Mouse (Mus musculus) liver, postnatal 0 days (tissue): ENCODE results near the gene Fam234a. TPM values are rescaled to one million over a fixed set of nuclear protein-coding genes. Genes with fewer than 3 reads are reported as not detected.

Experiments
- ATAC-seq: fragments of 200-750 bp; cut with Nextera tagmentation; 2 replicates; pipeline ENCODE4 v1.8.0; 2017; ENCODE audit warnings: mild to moderate bottlenecking, moderate library complexity
- DNase-seq: peaks from one replicate; pipeline ENCODE4 v3.0.0-alpha.2; 2016
- H3K27ac ChIP-seq: fragments of 300-500 bp; sonication (generic); 2 replicates; pipeline ENCODE4 v1.5.1; 2014; ENCODE audit warnings: antibody characterized with exemption, moderate library complexity, mild to moderate bottlenecking, low read depth
- H3K27me3 ChIP-seq: fragments of 300-500 bp; sonication (generic); 2 replicates; pipeline ENCODE4 v1.6.1; 2014; ENCODE audit warnings: low read length, control low read depth, mixed read lengths; ENCODE audit not compliant: insufficient read depth
- H3K36me3 ChIP-seq: fragments of 300-500 bp; sonication (generic); replicated peaks from 2 replicates; pipeline ENCODE4 v1.6.1; 2014; ENCODE audit warnings: mild to moderate bottlenecking, control low read depth, low read length, moderate library complexity, mixed read lengths; ENCODE audit not compliant: insufficient read depth
- H3K4me1 ChIP-seq: fragments of 300-500 bp; sonication (generic); 2 replicates; pipeline ENCODE4 v1.6.1; 2014; ENCODE audit warnings: antibody characterized with exemption, mild to moderate bottlenecking, control low read depth; ENCODE audit not compliant: insufficient read depth
- H3K4me2 ChIP-seq: fragments of 300-500 bp; sonication (generic); 2 replicates; pipeline ENCODE4 v1.6.1; 2014; ENCODE audit warnings: low read depth, mild to moderate bottlenecking, low read length, moderate library complexity, mixed read lengths
- H3K4me3 ChIP-seq: fragments of 300-500 bp; sonication (generic); 2 replicates; pipeline ENCODE4 v1.5.1; 2014; ENCODE audit warnings: low read depth, low read length
- H3K9ac ChIP-seq: fragments of 300-500 bp; sonication (generic); replicated peaks from 2 replicates; pipeline ENCODE4 v1.6.1; 2014; ENCODE audit warnings: mild to moderate bottlenecking, moderate library complexity
- H3K9me3 ChIP-seq: fragments of 300-500 bp; sonication (generic); 2 replicates; pipeline ENCODE4 v1.6.1; 2016; ENCODE audit warnings: mild to moderate bottlenecking, control low read depth, low read length, mixed read lengths
- CTCF ChIP-seq: sonication (generic); IDR thresholded peaks from 2 replicates; pipeline ENCODE4 v1.5.1; 2016; ENCODE audit warnings: antibody characterized with exemption, low read depth
- EP300 ChIP-seq: IDR thresholded peaks from 2 replicates; pipeline ENCODE4 v1.6.1; 2016; ENCODE audit warnings: antibody characterized with exemption, low read depth, mild to moderate bottlenecking
- WGBS: fragments of 180-500 bp; shearing (Covaris S2); extraction: QIAGEN DNeasy Blood & Tissue Kit; methylation state at CpG from one replicate; pipeline ENCODE4 v1.1.7; 2014; ENCODE audit not compliant: insufficient replicate concordance; 5-methylcytosine and 5-hydroxymethylcytosine counted together
- polyA plus RNA-seq: library from polyadenylated mRNA; unstranded; fragments of >200 nt; fragmentation: Nextera tagmentation; extraction: Ambion mirVana; gene quantifications from 2 replicates; pipeline ENCODE4 v1.2.1, GENCODE M21; 2015

Fam234a gene
- polyA plus RNA-seq, 1 experiment from 2014 or later = 25.2 TPM

DNA sequence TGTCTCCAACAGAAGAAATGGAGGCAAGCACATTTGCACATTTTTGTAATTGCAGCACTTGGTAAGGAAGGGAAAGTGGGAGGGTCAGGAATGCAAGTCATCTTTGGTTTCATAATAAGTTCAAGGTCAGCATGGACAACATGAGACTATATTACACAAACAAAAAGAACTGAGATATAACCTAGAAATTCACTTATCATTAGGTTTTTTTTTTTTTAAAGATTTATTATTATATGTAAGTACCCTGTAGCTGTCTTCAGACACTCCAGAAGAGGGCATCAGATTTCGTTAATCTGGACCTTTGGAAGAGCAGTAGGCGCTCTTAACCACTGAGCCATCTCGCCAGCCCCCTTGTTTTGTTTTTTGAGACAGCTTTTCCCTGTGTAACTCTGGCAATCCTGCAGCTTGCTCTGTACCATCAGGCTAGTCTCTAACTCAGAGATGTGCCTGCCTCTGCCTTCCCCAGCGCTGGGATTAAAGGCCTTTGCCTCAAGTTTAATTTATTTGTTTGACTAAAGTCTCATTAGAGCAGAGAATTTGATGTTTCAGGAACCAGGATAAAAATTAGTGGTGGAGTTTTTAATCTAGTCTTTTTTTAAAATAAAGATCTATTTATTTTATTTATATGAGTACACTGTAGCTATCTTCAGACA, 8.0 kb upstream of the Fam234a start:
- H3K27ac ChIP-seq = peak overlapping the region; percentile 98
- peaks cover 16% of the 10 kb centered on the region for H3K36me3 ChIP-seq
- DNase-seq = no peak
- no peaks in the 10 kb centered on the region for H3K9me3 ChIP-seq
- 48% methylated on average over 4 of the region's 4 CpGs for WGBS
- TF ChIP-seq EP300 (no peak), CTCF (no peak)
- H3K4me3 ChIP-seq = peak overlapping the region; percentile 79
- peak overlapping the region; percentile 97 for H3K9ac ChIP-seq
- H3K4me1 ChIP-seq = peaks cover 13% of the 10 kb centered on the region
- no peak for ATAC-seq
- no peaks in the 10 kb centered on the region for H3K27me3 ChIP-seq
- peak overlapping the region; percentile 89 for H3K4me2 ChIP-seq

GRCm38 (mm10) chr17:26243471-26244100, 456 bp downstream of the Fam234a start:
- 1% methylated on average over 32 of the region's 32 CpGs for WGBS
- no peaks in the 10 kb centered on the region for H3K9me3 ChIP-seq
- ATAC-seq (peak; percentile 78), DNase-seq (peak; percentile 76)
- H3K36me3 ChIP-seq = no peaks in the 10 kb centered on the region
- H3K27ac ChIP-seq = peak overlapping the region; percentile 75
- peak overlapping the region; percentile 53 for H3K9ac ChIP-seq
- H3K27me3 ChIP-seq = no peaks in the 10 kb centered on the region
- peak; percentile 55; the same call in 1 of the 2 replicates for TF ChIP-seq CTCF
- TF ChIP-seq EP300 = no peak
- H3K4me3 ChIP-seq = peak overlapping the region; percentile 68
- H3K4me1 ChIP-seq = peaks cover 13% of the 10 kb centered on the region
- H3K4me2 ChIP-seq = peak overlapping the region; percentile 75

DNA sequence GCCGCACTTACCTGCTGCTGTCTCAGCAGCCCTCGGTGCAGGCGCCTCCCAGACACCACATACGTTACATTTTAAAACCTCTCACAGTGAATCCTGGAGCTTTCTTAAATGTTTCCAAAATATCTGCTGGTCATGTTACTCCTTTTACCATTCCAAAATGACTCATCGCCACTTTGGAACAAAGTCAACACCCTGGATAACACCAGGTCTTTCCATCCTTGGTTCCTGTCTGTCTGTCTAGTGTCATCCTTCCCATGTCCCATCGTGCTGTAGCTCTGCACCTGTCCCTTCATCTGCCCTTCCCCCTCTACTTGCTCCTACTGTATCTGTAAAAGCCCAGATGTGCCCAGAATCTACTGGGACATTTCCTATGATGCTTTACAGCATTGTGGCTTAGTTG, 3.1 kb downstream of the Fam234a start:
- peaks cover 13% of the 10 kb centered on the region for H3K4me1 ChIP-seq
- ATAC-seq = no peak

GRCm38 (mm10) chr17:26240120-26240790, 3.8 kb downstream of the Fam234a start:
- H3K4me1 ChIP-seq = peaks cover 17% of the 10 kb centered on the region
- H3K36me3 ChIP-seq = no peaks in the 10 kb centered on the region
- H3K4me3 ChIP-seq = no peak overlapping the region
- H3K9ac ChIP-seq = no peak overlapping the region
- TF ChIP-seq CTCF (no peak), EP300 (no peak)
- DNase-seq (no peak), ATAC-seq (no peak)
- WGBS = 41% methylated on average over 6 of the region's 6 CpGs
- no peaks in the 10 kb centered on the region for H3K9me3 ChIP-seq
- H3K27me3 ChIP-seq = no peaks in the 10 kb centered on the region
- H3K4me2 ChIP-seq = no peak overlapping the region
- no peak overlapping the region for H3K27ac ChIP-seq

More for the DNA sequence above, 3.1 kb downstream of the Fam234a start:
- H3K27me3 ChIP-seq = no peaks in the 10 kb centered on the region
- TF ChIP-seq CTCF (no peak), EP300 (no peak)
- no peak overlapping the region for H3K4me3 ChIP-seq
- no peak overlapping the region for H3K27ac ChIP-seq
- WGBS = 70% methylated on average over 6 of the region's 6 CpGs
- no peak overlapping the region for H3K4me2 ChIP-seq
- no peaks in the 10 kb centered on the region for H3K36me3 ChIP-seq
- H3K9me3 ChIP-seq = no peaks in the 10 kb centered on the region
- no peak for DNase-seq
- H3K9ac ChIP-seq = no peak overlapping the region

DNA sequence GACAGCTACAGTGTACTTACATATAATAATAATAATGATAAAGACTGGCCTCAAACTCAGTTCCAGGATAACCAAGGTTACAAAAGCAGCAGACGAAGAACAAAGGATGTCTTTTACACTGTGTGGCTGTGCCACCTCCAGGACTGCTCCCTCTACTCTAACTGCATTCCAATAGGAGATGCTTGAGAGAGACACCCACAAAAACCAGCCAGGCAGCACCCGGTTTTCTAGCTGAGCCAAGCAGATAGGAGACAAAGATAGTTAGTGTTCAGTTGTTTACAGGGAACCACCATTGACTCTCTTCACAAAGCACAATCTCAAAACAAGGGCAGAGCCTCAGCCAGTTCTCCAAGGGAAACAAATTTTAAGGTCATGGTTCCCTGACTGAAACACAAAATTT, 4.5 kb downstream of the Fam234a start:
- 57% methylated on average over 2 of the region's 2 CpGs for WGBS
- H3K9me3 ChIP-seq = no peaks in the 10 kb centered on the region
- TF ChIP-seq EP300 (no peak), CTCF (no peak)
- ATAC-seq (no peak), DNase-seq (no peak)
- H3K27ac ChIP-seq = no peak overlapping the region
- H3K4me3 ChIP-seq = no peak overlapping the region
- H3K27me3 ChIP-seq = no peaks in the 10 kb centered on the region
- H3K9ac ChIP-seq = no peak overlapping the region
- no peak overlapping the region for H3K4me2 ChIP-seq
- peaks cover 18% of the 10 kb centered on the region for H3K4me1 ChIP-seq
- H3K36me3 ChIP-seq = no peaks in the 10 kb centered on the region

DNA sequence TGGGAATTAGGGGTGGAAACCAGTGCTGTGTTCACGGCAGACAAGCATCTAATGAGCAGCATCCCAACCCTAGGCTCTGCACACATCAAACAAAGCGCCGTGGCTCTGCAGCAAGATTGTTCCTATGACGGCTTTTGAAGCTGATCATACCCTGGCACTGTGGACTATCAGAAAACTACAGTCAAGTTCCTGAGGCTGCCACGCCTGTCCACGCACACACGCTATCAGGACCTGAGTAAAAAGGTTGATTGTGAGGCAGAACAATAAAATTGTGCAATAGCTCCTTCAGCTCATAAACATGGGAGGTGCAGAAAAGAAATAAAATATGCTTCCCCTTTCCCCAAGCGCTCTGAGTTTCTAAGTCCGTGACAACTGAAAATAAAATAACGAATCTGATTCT, 6.4 kb downstream of the Fam234a start:
- H3K27me3 ChIP-seq = no peaks in the 10 kb centered on the region
- 0 out of 2 replicates have a peak, but pooled peaks have one; percentile 21 for ATAC-seq
- DNase-seq = no peak
- 52% methylated on average over 10 of the region's 10 CpGs for WGBS
- H3K4me2 ChIP-seq = no peak overlapping the region
- H3K9ac ChIP-seq = no peak overlapping the region
- H3K36me3 ChIP-seq = no peaks in the 10 kb centered on the region
- no peak overlapping the region for H3K27ac ChIP-seq
- peaks cover 11% of the 10 kb centered on the region for H3K4me1 ChIP-seq
- H3K4me3 ChIP-seq = no peak overlapping the region
- no peaks in the 10 kb centered on the region for H3K9me3 ChIP-seq
- TF ChIP-seq EP300 (no peak), CTCF (no peak)
